Mouse (Mus musculus): ENCODE results near the gene Gm17654. TPM values are rescaled to one million over a fixed set of nuclear protein-coding genes. Genes with fewer than 3 reads are reported as not detected.
"Not testable (repeated sequence)": the region's sequence is repeated elsewhere in the genome, so short reads cannot be mapped to it uniquely, and the experiment has no call there.

Gm17654 gene
- polyA plus RNA-seq (2014; fragmentation: Nextera tagmentation; extraction: Ambion mirVana), result not detected in 2 replicates

DNA sequence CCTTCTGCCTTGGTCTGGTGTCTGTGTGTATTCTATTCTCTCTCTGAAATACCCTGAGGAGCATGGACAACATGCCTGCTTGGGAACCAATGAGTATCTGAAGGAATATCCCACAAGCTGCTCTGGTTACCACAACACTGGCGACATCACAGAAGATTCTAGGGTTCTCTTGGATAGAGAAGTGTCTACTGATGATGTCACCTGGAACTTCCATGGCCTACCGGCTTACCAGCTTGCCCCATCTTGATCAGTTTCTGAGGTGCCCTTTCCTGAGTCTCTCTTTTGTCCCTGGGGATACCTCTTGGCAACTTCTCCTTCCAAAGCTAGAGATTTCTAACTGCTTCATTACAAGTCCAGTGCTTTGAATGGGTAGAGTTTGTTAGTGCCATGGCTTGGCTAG lies at the start of gene Gm17654:
TSS of gene Gm17654 (minus strand) at position 101 of the 400 bp plus-strand sequence.
- not testable (repeated sequence) for DNase-seq (ENCODE audit: low spot score); H3K4me1 ChIP-seq (replicated peaks; ENCODE audit: control insufficient read depth, insufficient read depth, low read length); H3K9me3 ChIP-seq (ENCODE audit: control insufficient read depth, low read length); H3K9ac ChIP-seq (ENCODE audit: low read length); H3K27ac ChIP-seq (ENCODE audit: low read depth, low read length); H3K4me2 ChIP-seq (ENCODE audit: low read depth, low read length, severe bottlenecking); H3K27me3 ChIP-seq (ENCODE audit: control insufficient read depth, insufficient read depth, low read length); H3K36me3 ChIP-seq (ENCODE audit: control insufficient read depth, insufficient read depth, low read length); H3K4me3 ChIP-seq (ENCODE audit: low read depth, low read length); ATAC-seq (replicated peaks; ENCODE audit: low FRiP score)
- WGBS, result 100% methylated on average over 1 of the region's 2 CpGs

- not testable (repeated sequence) for H3K4me3 ChIP-seq (ENCODE audit: low read depth, low read length); H3K4me2 ChIP-seq (ENCODE audit: low read depth, low read length, severe bottlenecking); DNase-seq (ENCODE audit: low spot score); H3K27me3 ChIP-seq (ENCODE audit: control insufficient read depth, insufficient read depth, low read length); H3K4me1 ChIP-seq (replicated peaks; ENCODE audit: control insufficient read depth, insufficient read depth, low read length); ATAC-seq (replicated peaks; ENCODE audit: low FRiP score); H3K9me3 ChIP-seq (ENCODE audit: control insufficient read depth, low read length); H3K27ac ChIP-seq (ENCODE audit: low read depth, low read length); H3K9ac ChIP-seq (ENCODE audit: low read length); H3K36me3 ChIP-seq (ENCODE audit: control insufficient read depth, insufficient read depth, low read length)
These were observed 29.0 kb upstream of the Gm17654 start, which contains the start of gene Gm10375 for GRCm38 (mm10) chr14:43607913-43608312. TSS of gene Gm10375 (minus strand) at chr14:43608013.

GRCm38 (mm10) chr14:43577969-43578368 lies 977 bp downstream of the Gm17654 start:
- H3K9me3 ChIP-seq (ENCODE audit: control insufficient read depth, low read length); H3K4me2 ChIP-seq (ENCODE audit: low read depth, low read length, severe bottlenecking); H3K27me3 ChIP-seq (ENCODE audit: control insufficient read depth, insufficient read depth, low read length); DNase-seq (ENCODE audit: low spot score); ATAC-seq (replicated peaks; ENCODE audit: low FRiP score); H3K27ac ChIP-seq (ENCODE audit: low read depth, low read length); H3K4me1 ChIP-seq (replicated peaks; ENCODE audit: control insufficient read depth, insufficient read depth, low read length); H3K36me3 ChIP-seq (ENCODE audit: control insufficient read depth, insufficient read depth, low read length); H3K9ac ChIP-seq (ENCODE audit: low read length); H3K4me3 ChIP-seq (ENCODE audit: low read depth, low read length): not testable (repeated sequence)
- 93% methylated on average over 2 of the region's 4 CpGs for WGBS

DNA sequence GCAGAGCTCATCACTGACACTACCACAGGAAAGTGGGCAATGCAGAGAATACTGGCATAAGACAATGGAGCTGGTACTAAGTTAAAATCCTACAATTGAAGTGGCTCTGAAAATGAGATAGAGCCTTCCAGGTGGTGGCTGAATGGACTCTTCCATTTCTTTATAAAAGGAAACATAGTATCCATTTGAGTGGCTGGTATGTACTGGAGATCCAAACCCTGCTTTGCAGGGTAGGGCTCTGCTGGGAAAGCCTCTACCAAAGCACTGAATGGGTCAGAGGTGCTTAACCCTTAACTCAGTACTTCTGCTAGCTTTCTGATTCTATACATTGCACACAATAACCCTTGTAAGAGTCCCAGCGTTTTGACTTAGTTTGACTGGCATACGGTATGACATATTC lies 26.7 kb downstream of the Gm17654 start:
- 92% methylated on average over 2 of the region's 2 CpGs for WGBS

GRCm38 (mm10) chr14:43546281-43546680 lies 32.7 kb downstream of the Gm17654 start:
- H3K27me3 ChIP-seq (ENCODE audit: control insufficient read depth, insufficient read depth, low read length); H3K4me2 ChIP-seq (ENCODE audit: low read depth, low read length, severe bottlenecking); H3K9ac ChIP-seq (ENCODE audit: low read length); DNase-seq (ENCODE audit: low spot score); H3K4me1 ChIP-seq (replicated peaks; ENCODE audit: control insufficient read depth, insufficient read depth, low read length); H3K36me3 ChIP-seq (ENCODE audit: control insufficient read depth, insufficient read depth, low read length); H3K4me3 ChIP-seq (ENCODE audit: low read depth, low read length); H3K27ac ChIP-seq (ENCODE audit: low read depth, low read length); H3K9me3 ChIP-seq (ENCODE audit: control insufficient read depth, low read length); ATAC-seq (replicated peaks; ENCODE audit: low FRiP score): not testable (repeated sequence)

More for the DNA sequence above, 26.7 kb downstream of the Gm17654 start:
- H3K9me3 ChIP-seq (ENCODE audit: control insufficient read depth, low read length); H3K36me3 ChIP-seq (ENCODE audit: control insufficient read depth, insufficient read depth, low read length); H3K27me3 ChIP-seq (ENCODE audit: control insufficient read depth, insufficient read depth, low read length); H3K4me3 ChIP-seq (ENCODE audit: low read depth, low read length); H3K4me1 ChIP-seq (replicated peaks; ENCODE audit: control insufficient read depth, insufficient read depth, low read length); H3K4me2 ChIP-seq (ENCODE audit: low read depth, low read length, severe bottlenecking); ATAC-seq (replicated peaks; ENCODE audit: low FRiP score); DNase-seq (ENCODE audit: low spot score); H3K9ac ChIP-seq (ENCODE audit: low read length); H3K27ac ChIP-seq (ENCODE audit: low read depth, low read length): not testable (repeated sequence)

DNA sequence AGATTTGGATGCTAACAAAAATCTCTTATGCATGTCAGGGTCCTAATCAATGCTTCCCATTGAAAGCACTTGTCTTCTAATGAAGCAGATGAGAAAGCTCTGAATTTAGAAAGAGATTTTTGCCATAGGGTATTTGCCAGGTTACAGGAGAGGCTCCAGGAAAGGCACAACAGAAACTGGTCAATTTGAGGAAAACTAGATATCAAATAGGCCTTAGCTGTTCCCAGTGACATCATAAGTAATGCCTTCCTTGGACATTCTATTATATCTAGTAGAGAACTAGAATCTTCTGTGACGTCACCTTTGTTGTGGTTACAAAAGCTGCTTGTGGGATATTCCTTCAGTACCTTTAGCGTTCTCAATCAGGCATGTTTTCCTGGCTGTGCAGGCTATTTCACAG lies 35.7 kb downstream of the Gm17654 start, which contains the start of gene Gm5799:
TSS of gene Gm5799 (plus strand) at position 301 of the 400 bp plus-strand sequence.
- WGBS, result 100% methylated on average over 1 of the region's 2 CpGs
- not testable (repeated sequence) for ATAC-seq (replicated peaks; ENCODE audit: low FRiP score)

DNA sequence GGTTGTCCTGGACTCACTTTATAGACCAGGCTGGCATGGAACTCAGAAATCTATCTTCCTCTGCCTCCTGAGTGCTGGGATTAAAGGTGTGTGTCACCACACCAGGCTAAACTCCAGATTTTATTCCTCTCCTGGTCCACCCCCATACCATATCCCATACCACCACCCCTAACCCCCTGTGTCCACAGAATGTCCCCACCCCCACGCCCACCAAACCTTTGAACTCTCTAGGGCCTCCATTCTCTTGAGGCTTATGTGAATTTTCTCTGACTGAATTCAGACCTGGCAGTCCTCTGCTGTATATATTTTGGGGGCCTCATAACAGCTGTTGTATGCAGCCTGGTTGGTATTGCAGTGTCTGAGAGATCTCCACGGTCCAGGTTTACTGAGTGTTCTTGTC lies 40.8 kb downstream of the Gm17654 start:
- H3K4me2 ChIP-seq (ENCODE audit: low read depth, low read length, severe bottlenecking); ATAC-seq (replicated peaks; ENCODE audit: low FRiP score); H3K9ac ChIP-seq (ENCODE audit: low read length); H3K36me3 ChIP-seq (ENCODE audit: control insufficient read depth, insufficient read depth, low read length); DNase-seq (ENCODE audit: low spot score); H3K27ac ChIP-seq (ENCODE audit: low read depth, low read length); H3K4me3 ChIP-seq (ENCODE audit: low read depth, low read length); H3K27me3 ChIP-seq (ENCODE audit: control insufficient read depth, insufficient read depth, low read length); H3K9me3 ChIP-seq (ENCODE audit: control insufficient read depth, low read length); H3K4me1 ChIP-seq (replicated peaks; ENCODE audit: control insufficient read depth, insufficient read depth, low read length): not testable (repeated sequence)
- 71% methylated on average over 2 of the region's 2 CpGs for WGBS

More for the DNA sequence above, 35.7 kb downstream of the Gm17654 start, which contains the start of gene Gm5799:
- H3K9me3 ChIP-seq (ENCODE audit: control insufficient read depth, low read length); H3K36me3 ChIP-seq (ENCODE audit: control insufficient read depth, insufficient read depth, low read length); H3K9ac ChIP-seq (ENCODE audit: low read length); H3K27me3 ChIP-seq (ENCODE audit: control insufficient read depth, insufficient read depth, low read length); H3K27ac ChIP-seq (ENCODE audit: low read depth, low read length); H3K4me3 ChIP-seq (ENCODE audit: low read depth, low read length); H3K4me2 ChIP-seq (ENCODE audit: low read depth, low read length, severe bottlenecking); H3K4me1 ChIP-seq (replicated peaks; ENCODE audit: control insufficient read depth, insufficient read depth, low read length); DNase-seq (ENCODE audit: low spot score): not testable (repeated sequence)

GRCm38 (mm10) chr14:43532387-43532786 lies 46.6 kb downstream of the Gm17654 start:
- not testable (repeated sequence) for H3K27me3 ChIP-seq (ENCODE audit: control insufficient read depth, insufficient read depth, low read length); H3K27ac ChIP-seq (ENCODE audit: low read depth, low read length); H3K4me2 ChIP-seq (ENCODE audit: low read depth, low read length, severe bottlenecking); DNase-seq (ENCODE audit: low spot score); ATAC-seq (replicated peaks; ENCODE audit: low FRiP score); H3K9ac ChIP-seq (ENCODE audit: low read length); H3K9me3 ChIP-seq (ENCODE audit: control insufficient read depth, low read length); H3K4me3 ChIP-seq (ENCODE audit: low read depth, low read length); H3K4me1 ChIP-seq (replicated peaks; ENCODE audit: control insufficient read depth, insufficient read depth, low read length); H3K36me3 ChIP-seq (ENCODE audit: control insufficient read depth, insufficient read depth, low read length)
- WGBS, result 57% methylated on average over 3 of the region's 6 CpGs

DNA sequence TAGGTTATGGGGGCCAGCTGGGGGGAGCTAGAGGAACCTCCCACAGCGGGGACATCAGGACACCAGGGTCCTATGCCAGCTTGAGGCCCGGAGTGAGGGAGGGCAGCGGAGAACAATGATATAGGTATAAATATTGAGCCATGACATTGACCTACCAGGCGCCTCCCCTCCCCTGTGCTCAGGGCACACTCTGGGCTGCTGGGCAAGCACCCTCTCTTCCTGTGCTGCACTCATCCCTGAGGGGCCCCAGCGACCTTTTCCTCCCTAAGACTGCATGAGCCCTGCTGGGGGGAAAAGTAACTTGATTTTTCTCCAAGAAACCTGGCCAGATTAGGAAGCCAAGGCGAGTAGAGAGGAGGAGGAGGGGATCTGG lies 46.9 kb downstream of the Gm17654 start:
- not testable (repeated sequence) for DNase-seq (ENCODE audit: low spot score); ATAC-seq (replicated peaks; ENCODE audit: low FRiP score); H3K36me3 ChIP-seq (ENCODE audit: control insufficient read depth, insufficient read depth, low read length); H3K9ac ChIP-seq (ENCODE audit: low read length); H3K27me3 ChIP-seq (ENCODE audit: control insufficient read depth, insufficient read depth, low read length); H3K27ac ChIP-seq (ENCODE audit: low read depth, low read length); H3K4me2 ChIP-seq (ENCODE audit: low read depth, low read length, severe bottlenecking); H3K9me3 ChIP-seq (ENCODE audit: control insufficient read depth, low read length); H3K4me3 ChIP-seq (ENCODE audit: low read depth, low read length); H3K4me1 ChIP-seq (replicated peaks; ENCODE audit: control insufficient read depth, insufficient read depth, low read length)
- no CpG with 5 or more reads among the region's 6 CpGs for WGBS

All from forebrain, embryonic 11.5 days (tissue).